Mouse (Mus musculus) thymus, postnatal 25 days (tissue): Measurements from ENCODE around the gene Ina.

ENCODE experiments used
- DNase-seq: peaks from one replicate; pipeline ENCODE4 v3.0.0; 2022

Gene Ina

DNA sequence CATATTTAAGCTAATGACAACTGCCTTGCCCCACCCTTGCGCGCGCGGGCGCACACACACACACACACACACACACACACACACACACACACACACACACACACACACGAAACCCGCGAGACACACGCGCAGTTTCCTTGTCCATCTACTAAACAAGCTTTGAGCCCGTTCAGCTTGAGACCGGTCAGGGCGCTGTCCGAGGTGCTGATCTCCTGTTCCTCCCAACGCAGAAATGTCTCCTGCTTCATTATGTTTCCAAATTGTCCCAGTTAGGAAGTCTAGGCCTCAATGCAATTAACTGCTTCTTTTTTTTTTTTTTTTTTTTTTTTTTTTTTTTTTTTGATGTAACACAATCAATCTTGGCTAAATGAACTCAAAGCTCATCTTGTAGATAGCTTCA lies 2.0 kb downstream of the Ina start:
- DNase-seq = peak; percentile 60

DNA sequence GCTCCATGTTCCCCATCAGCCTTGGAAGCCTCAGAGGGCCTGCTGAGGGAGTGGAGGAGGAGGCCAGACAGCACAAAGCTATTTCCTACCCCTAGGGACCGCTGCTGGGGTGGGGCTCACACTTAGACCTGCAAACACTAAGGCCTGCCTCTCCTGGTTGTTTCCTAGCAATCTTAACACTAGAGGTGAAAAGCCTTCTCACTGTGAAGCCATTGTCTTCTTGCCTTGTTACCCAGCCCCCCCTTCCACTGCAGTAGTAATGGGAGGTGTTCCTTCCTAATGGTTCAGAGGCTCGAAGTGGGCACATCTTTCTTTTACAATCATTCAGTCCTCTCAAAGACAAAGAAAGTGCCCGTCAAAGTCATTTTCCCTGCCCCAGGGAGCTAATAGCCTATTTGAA lies 3.3 kb downstream of the Ina start:
- no peak for DNase-seq

DNA sequence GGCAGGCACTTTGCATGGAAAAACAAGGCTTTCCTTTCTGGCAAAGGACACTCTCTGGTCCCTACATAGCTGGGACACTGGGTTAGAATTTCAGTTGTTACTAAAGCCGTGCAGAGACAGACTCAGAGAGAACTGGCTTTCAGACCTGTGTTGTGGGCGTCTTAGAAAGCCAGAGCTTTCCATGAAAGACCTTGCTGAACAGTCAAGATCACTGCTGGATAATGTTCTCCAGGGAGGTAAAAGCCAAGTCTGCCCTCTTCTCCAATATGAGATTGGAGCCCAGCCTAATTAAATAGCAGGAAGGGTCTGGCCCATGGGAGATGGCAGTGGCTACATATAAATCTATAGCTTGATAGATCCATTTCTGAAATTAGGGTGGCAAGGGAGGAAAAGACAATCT lies 3.8 kb downstream of the Ina start:
- no peak for DNase-seq

DNA sequence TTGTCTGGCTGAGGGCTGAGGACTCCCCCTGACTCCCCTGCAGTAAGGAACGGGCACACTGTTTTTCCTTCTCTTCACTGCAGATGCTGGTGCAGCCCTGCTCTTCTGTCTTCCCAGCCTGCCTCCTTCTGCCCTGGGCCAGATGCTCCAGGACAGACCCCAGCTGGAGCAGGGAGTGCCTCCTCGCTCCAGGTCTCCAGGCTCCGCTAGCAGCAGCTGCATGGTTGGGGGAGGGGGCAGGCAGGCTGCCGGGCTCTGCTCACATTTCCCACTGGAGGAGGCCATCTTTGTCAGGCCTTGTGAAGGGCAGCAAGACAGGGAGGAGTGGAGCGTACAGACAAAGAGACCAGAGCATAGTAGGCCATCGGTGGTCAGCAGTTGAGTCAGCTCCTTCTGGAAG lies 4.8 kb downstream of the Ina start:
- DNase-seq = no peak

DNA sequence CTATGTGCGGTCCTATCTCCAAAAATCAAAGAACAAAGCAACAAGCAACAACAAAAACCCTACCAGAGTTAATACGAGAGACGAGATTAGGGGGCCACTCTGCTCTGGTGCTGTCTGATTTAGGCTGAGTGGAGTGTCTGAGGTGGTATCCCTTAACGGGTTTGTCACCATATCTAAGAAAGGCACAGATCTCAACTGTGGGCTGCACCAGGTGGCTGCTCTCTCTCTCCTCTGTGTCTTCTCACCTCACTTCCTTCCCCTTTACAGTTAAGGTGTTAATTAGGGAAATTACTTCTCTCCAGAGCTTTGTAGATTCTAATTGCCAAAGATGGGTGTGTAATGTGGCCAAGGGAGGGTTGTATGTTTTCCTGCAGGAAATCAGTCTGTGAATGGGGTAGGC lies 8.2 kb downstream of the Ina start:
- DNase-seq = no peak

DNA sequence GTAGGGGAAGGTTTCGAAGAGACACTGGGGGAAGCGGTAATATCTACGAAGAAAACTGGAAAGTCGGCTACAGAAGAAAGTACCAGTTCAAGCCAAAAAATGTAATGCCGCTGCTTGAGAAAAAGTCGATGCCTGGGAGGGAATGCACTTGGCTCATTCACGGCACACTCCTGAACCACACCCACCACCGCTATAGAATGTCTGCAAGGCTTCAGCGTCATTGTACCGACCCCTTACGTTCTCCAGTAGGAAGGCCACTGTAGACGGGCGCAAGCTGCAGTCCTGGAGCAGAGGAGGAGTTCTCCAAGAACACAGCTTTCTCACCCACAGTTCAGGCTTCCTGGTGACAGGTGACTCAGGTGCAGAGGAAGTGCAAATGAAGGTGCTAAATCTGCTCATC lies 9.0 kb downstream of the Ina start:
- no peak for DNase-seq

DNA sequence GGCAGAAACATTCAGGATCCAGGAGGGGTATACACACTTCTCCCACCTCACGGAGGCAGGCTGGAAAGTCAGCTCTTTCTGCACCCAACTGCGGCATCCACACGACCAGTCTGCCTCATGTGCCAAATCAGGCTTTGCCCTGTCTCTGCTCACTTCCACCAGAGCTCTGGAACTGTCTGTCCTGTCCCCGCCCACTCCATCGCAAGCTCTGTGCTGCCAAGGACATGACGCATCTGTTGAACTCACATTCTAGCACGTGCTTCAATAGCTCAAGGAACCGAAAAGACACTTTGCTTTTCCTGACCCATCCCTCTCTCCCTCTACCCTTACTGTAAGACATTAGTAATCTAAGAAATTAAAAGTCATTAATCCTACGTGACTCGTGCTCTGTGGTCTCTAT lies 10.5 kb downstream of the Ina start:
- no peak for DNase-seq

DNA sequence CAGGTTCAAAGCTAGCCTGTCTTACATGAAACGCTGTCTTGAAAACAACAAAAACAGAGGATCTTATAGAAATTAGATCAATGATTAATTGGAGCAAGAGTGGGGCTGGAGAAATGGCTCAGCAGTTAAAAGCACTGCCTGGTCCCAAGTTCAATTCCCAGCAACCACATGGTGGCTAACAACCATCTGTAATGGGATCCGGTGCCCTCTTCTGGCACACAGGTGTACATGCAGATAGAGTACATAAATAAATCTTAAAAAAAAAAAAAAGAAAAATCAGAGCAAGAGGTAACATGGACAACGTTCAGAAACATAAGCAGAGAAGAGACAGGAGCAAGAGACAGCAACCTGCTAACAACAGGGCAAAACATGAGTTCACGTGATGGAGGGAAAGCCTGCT lies 12.0 kb downstream of the Ina start:
- no peak for DNase-seq

DNA sequence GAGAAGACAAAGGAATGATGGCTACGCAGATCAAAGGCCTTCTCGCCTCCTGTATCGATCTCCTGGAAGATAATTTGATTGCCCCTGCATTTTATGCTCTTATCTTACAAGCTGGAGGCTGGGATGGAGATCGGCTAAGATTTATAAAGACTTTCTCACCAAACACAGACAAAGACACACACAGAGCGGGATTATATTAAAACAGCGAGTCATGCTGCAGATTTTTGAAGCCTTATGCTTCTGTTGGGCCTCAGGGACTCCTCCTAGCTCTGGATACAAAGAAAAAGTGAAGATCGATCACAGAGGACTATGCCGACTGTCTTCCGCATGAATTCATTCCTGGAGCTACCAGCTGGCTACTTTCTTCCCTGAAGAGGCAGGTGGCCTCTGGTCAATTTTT lies 15.3 kb downstream of the Ina start:
- no peak for DNase-seq

DNA sequence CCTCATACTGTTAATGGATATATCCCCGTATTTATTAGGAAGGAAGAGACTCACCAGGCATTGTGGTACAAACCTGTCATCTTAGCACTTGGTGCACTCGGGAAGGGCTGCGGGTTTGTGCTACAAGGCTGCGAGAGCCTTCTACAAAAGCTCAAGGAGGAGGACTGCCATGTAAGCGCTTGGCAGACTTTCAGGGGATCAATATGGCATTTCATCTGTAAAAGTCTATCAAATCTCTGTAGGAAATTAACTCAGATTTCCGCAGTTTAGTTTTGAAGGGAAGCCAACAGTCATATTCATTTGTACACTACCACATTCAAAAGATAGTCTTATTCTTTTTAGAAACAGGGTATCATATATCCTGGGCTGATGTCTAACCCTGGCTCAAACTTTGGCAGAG lies 17.3 kb downstream of the Ina start:
- DNase-seq = no peak

DNA sequence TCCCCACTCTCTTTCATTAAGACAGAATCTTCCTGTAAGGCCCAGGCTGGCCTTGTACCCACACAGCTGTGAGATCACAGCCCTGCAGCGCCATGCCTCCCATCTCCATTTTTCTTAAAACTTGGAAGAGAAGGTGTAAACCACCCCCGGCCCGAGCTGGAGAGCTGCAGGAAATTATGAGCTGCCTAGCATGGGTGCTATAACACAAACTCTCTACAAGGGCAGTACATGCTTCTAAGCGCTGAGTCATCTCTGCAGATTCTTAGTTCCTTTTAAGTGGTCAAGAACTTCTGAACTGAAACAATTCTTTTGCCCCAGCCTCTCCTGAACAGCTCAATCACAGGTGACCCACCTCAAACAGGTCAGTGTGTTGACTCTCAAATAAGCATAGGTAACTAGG lies 20.4 kb downstream of the Ina start:
- DNase-seq = no peak

DNA sequence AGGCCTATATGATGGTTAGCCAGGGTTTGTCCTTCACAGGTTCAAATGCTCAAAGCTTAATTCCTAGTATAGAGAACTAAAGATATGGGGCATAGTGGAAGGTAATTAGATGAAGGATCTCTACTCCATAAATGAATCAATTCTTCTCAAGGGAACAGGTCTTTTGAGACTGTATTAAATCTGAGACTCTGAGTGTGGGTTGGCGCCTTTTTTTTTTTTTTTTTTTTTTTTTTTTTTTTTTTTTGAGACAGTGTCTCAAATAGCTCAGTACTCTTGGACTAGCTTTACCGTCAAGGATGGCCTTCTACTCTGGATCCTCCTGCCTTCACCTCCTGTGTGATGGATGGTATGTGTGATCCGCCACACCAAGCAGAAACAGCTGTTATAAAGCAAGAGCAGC lies 22.1 kb downstream of the Ina start:
- DNase-seq = no peak

DNA sequence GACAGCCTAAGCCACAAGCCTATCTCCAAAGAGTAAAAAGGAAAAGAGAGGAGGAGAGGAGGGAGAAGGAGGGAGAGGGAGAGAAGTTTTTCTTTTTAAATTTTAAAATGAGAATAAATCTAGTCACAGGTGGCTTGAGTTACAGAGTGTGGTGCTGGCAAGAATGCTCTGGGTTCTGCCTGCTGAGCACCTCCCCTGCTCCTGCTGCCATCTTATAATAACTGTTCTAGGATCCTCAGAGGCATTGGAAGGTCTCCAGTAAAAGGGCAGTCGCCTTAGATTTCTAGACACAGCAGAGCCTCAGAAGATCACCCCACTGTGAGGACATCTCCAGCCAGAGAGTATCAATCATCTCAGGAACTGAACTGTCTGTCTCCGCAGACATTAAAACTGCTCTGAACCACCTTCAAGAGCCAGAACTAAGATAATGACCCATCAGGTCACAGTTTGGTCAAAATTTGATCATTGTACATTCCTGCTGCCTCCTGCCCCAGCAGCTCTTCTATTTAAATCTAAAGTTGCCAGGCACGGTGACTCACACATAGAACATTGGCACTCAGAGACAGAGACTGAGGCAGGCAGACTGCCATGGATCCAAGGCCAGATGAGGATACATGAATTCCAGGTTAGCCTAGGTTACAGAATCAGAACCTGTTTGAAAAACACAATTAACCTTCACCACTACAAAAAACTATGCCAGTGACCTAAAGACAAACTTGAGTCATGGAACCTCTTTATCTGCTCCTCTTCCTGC lies 26.4 kb downstream of the Ina start:
- DNase-seq = no peak

DNA sequence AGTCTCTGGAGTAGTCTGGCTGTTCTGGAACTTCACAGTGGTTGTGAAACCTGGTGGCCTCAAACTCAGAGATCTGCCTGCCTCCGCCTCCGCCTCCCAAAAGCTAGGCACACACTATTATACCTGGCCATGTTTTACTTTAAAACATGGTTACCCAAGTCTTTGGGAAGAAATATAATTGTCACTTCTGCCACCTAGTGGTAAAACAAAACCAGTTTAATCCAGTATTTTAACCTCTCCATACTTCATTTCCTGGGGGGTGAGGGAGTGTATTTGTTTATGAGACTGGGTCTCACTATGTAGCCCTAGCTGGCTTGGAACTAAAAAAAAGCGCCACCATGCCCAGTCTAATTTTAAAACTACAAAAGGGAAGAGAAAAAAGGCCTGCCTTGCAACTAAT lies 29.1 kb downstream of the Ina start:
- DNase-seq = no peak

DNA sequence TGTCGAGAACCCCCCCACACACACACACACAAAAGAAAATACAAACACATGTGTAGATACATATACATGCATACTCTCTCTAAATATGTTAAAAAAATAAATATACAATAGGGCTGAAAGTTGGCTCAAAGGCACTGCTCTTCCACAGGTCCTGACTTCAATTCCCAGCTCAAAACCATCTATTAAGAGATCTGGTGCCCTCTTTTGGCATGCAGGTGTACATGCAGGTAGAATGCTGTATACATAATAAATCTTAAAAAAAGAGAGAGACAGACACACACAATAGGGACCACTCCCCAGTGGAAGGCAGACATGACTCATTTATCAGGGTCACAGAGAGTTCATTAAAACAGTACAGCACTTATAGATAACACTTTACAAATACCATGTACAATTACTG lies 31.8 kb downstream of the Ina start:
- DNase-seq = no peak

DNA sequence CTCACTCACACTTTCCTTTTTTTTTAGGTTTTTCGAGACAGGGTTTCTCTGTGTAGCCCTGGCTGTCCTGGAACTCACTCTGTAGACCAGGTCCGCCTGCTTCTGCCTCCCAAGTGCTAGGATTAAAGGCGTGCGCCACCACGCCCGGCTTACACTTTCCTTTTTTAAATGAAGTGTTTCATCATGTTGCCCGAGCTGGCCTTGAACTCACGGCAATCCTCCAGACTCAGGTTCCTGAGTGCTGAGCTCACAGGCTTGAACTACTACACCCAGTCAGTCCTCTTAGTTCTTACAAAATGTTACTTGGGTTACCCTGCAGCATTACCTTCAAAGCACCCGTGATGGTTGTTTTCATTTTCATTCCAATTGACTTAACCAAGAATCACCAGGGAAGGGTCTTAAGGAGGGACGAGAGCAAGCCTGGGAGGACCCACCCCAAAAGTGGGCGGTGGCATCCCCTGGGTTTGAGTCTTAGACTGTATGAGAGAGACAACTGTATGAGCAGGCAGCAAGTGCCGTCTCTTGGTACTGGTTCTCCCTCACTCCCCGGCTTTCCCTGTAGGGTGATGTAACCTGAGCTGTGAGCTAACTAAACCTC lies 32.8 kb downstream of the Ina start:
- DNase-seq = no peak

DNA sequence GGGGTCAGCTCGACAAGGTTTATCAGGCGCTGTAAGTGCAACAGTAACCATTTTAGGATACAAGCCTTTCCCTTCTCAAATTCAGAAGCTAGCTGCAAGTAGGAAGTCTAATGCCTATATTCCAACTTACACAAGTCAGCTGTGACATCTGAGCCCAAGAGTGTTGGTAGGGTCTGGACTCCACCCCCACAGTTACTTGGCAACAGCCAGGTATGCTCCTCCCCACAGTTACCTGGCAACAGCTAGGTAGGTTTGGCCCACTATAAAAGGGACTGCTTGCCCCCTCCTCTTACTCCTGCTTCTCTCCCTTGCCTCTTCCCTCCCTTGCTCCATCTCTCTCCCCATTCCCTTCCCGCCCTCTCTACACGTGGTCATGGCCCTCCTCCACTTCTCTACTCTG lies 34.6 kb downstream of the Ina start:
- no peak for DNase-seq

DNA sequence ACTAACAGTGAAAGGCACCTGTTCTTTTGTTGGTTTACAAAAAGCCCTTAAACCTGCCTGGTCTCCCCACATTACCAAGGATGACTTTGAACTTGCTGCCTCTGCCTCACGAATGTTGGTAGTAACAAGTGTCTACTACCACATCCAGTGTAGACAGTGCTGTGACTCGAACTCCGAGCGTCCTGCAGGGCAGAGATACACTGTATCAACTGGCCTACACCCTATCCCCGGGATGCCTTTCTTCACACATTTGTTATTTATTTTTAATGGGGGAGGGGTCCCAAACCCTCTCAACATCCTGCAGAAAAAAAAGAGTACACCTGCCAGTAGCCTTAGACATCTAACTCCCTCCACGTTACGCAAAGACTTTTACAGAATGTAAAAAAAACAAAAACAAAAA lies 35.3 kb downstream of the Ina start:
- DNase-seq = no peak

DNA sequence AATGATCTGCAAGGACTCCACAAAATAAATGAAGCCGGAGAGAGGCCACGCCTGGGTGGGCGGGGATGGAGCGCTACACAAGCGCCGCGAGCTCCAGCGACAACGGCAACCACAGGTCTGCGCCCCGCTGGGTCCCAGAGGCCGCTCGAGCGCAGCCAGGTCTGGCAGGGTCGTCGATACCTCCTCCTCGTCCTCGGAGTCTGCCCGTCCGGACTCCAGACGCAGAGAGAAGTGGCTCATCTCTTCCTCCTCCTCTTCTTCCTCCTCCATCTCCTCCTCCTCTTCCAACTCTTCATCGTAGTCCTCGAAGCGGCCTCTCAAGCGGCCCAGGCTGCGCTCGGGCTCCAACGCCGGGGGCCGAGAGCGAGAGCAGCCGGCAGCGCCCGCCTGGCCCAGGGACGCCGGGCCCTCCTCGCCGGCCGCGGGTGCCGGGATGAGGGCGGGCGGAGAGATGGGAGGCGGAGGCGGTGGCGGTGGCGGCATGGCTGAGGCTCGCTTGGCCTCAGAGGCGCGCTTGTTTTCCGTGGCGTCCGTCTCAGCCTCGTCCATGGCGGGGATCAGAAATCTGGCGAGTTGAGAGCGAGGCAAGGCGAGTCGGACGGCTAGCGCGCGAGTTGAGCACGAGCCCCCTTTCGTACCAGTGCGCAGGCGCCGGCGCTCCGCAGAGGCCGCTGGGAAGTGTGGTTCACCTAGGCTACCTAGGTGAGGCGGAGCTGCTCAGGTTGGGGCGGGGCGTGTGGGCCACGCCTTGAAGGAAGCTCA lies 36.0 kb downstream of the Ina start, which contains the start of gene Pcgf6:
Gene Pcgf6, minus strand, starts transcription at position 636 of the 762 bp plus-strand sequence.
- peak; percentile 86 for DNase-seq

DNA sequence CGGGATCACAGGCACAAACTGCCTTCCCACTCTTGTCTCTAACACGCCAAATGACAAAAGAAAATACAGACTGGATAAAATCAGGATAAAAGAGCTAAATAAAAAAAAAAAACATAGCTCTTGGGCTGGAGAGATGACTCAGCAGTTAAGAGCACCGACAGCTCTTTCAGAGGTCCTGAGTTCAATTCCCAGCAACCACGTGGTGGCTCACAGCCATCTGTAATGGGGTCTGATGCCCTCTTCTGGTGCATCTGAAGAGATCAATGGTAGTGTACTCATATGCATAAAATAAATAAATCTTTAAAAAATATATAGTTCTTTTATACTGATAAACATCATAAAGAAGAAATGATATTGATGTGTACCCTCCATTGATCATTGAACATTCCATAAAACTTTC lies 38.4 kb downstream of the Ina start:
- no peak for DNase-seq

DNA sequence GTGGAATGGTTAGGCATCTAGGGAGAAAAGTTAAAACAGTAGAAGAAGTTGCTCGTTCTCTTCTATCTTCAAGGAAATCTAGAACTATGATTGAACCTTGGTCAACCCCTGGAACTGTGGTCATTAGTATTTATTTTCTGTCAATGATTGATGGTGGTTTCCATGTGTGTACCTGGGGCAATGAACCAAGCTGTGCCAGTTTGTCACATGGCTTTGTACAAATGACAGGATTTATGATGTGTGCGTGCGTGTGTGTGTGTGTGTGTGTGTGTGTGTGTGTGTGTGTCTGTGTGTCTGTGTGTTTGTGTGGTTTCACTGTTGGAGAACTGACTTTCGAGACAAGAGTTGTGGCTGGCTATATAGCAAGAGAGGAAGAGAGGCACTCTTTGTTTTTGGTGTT lies 39.0 kb downstream of the Ina start:
- no peak for DNase-seq

DNA sequence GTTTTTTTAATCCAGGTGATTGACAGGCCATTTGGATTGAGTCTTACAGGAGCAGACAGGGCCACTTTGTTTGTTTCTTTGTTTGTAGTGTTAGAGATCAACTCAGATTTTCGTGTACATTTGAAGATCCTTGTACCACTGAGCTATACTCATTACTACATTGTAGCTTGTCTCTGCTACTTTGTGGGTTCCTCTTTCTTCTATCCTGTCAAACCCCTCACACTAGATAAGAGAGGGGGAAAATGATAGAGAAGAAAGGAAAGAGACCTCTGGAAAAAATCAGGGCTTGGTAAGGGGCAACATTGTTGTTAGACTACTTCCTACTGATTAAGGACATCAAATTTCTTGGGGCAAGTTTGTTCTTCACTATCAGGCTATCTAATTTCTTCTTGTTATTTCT lies 43.2 kb downstream of the Ina start:
- DNase-seq = no peak

DNA sequence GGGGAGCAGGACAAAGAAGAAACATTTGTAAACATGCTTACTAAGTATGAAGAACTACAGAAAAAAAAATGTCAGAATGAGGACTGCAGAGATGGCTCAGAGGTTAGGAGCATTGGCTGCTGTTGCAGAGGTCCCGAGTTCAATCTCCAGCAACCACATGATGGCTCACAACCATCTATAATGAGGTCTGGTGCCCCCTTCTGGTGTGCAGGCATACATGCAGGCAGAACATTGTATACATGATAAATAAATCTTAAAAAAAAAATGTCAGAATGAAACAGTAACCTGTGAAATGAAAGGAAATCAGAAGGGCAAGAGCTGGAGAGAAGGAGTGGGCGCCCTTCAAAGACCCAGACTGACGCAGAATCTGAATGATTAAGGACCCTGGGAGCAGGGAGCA lies 51.4 kb downstream of the Ina start:
- no peak for DNase-seq
